Mouse (Mus musculus) limb, embryonic 15.5 days (tissue): Measurements from ENCODE around the gene Adamtsl5. TPM values are rescaled to one million over a fixed set of nuclear protein-coding genes. Genes with fewer than 3 reads are reported as not detected.
A peak's percentile ranks its signal among the peaks of the same experiment; 100 is the strongest.

Source experiments
- ATAC-seq: fragments of 200-750 bp; cut with Nextera tagmentation; 2 replicates; pipeline ENCODE4 v1.8.0; 2017; ENCODE audit warnings: low read depth, moderate TSS enrichment; ENCODE audit not compliant: insufficient number of reproducible peaks, low FRiP score, low TSS enrichment
- H3K27ac ChIP-seq: fragments of 300-500 bp; sonication (generic); 2 replicates; pipeline ENCODE4 v1.5.1; 2015; ENCODE audit warnings: moderate library complexity, mild to moderate bottlenecking, inconsistent platforms
- H3K27me3 ChIP-seq: fragments of 300-500 bp; sonication (generic); 2 replicates; pipeline ENCODE4 v1.6.1; 2015; ENCODE audit warnings: inconsistent platforms
- H3K36me3 ChIP-seq: fragments of 300-500 bp; sonication (generic); 2 replicates; pipeline ENCODE4 v1.6.1; 2015; ENCODE audit warnings: inconsistent platforms
- H3K4me1 ChIP-seq: fragments of 300-500 bp; sonication (generic); 2 replicates; pipeline ENCODE4 v1.6.1; 2015; ENCODE audit warnings: inconsistent platforms
- H3K4me2 ChIP-seq: fragments of 300-500 bp; sonication (generic); 2 replicates; pipeline ENCODE4 v1.6.1; 2015; ENCODE audit warnings: mild to moderate bottlenecking, inconsistent platforms
- H3K4me3 ChIP-seq: fragments of 300-500 bp; sonication (generic); 2 replicates; pipeline ENCODE4 v1.5.1; 2015; ENCODE audit warnings: mild to moderate bottlenecking, inconsistent platforms
- H3K9ac ChIP-seq: fragments of 300-500 bp; sonication (generic); 2 replicates; pipeline ENCODE4 v1.6.1; 2015; ENCODE audit warnings: inconsistent platforms
- H3K9me3 ChIP-seq: fragments of 300-500 bp; sonication (generic); 2 replicates; pipeline ENCODE4 v1.6.1; 2016; ENCODE audit warnings: inconsistent platforms
- WGBS: fragments of 180-500 bp; shearing (Covaris S2); methylation state at CpG from one replicate; pipeline ENCODE4 v1.1.7; 2015; 5-methylcytosine and 5-hydroxymethylcytosine counted together
- polyA plus RNA-seq: library from polyadenylated mRNA; unstranded; fragments of >200 nt; fragmentation: Nextera tagmentation; extraction: Ambion mirVana; gene quantifications from 2 replicates; pipeline ENCODE4 v1.2.1, GENCODE M21; 2015

Gene Adamtsl5
- polyA plus RNA-seq, 1 experiment from 2014 or later = 11.9 TPM

DNA sequence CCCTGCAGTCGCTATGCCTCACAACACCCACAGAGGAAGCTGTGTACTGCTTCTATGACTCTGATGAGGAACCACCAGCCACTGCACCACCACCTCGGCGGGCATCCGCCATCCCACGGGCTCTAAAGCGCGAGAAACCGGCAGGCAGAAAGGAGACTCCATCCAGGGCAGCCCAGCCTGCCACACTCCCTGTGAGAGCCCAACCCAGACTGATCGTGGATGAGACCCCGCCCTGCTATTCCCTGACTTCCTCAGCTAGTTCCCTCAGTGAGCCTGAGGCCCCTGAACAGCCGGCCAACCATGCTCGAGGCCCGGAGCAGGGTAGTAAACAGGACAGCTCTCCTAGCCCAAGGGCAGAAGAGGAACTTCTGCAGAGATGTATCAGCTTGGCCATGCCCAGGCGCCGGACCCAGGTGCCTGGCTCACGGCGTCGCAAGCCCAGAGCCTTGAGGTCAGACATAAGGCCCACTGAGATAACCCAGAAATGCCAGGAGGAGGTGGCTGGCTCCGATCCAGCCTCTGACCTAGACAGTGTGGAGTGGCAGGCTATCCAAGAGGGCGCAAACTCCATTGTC is 34.5 kb downstream of the Adamtsl5 start:
- WGBS = 41% methylated on average over 20 of the region's 20 CpGs
- peaks cover 14% of the 10 kb centered on the region for H3K36me3 ChIP-seq
- no peaks in the 10 kb centered on the region for H3K9me3 ChIP-seq
- no peak overlapping the region for H3K9ac ChIP-seq
- no peak overlapping the region for H3K27ac ChIP-seq
- no peak overlapping the region for H3K4me2 ChIP-seq
- peaks cover 79% of the 10 kb centered on the region for H3K27me3 ChIP-seq
- H3K4me3 ChIP-seq = no peak overlapping the region
- H3K4me1 ChIP-seq = peaks cover 23% of the 10 kb centered on the region
- no peak for ATAC-seq

DNA sequence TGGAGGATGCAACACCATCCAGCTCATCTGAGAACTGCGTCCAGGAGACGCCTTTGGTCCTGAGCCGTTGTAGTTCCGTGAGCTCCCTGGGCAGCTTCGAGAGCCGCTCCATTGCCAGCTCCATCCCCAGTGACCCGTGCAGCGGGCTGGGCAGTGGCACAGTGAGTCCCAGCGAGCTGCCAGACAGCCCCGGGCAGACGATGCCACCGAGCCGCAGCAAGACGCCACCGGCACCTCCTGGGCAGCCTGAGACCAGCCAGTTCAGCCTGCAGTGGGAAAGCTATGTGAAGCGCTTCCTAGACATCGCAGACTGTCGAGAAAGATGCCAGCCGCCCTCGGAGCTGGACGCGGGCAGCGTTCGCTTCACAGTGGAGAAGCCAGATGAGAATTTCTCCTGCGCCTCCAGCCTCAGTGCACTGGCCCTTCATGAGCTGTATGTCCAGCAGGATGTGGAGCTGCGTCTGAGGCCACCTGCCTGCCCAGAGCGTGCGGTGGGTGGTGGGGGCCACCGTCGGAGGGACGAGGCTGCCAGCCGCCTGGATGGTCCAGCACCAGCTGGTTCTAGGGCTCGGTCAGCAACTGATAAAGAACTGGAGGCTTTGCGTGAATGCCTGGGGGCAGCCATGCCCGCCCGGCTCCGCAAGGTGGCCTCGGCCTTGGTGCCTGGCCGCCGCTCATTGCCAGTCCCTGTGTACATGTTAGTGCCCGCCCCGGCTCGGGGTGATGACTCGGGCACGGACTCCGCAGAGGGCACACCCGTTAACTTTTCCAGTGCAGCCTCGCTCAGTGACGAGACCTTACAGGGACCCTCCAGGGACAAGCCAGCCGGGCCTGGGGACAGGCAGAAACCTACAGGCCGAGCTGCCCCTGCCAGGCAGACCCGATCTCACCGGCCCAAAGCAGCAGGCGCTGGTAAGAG is 35.4 kb downstream of the Adamtsl5 start:
- Histone ChIP-seq H3K27me3 (peaks cover 79% of the 10 kb centered on the region), H3K27ac (no peak overlapping the region), H3K4me1 (peaks cover 21% of the 10 kb centered on the region), H3K36me3 (peaks cover 5% of the 10 kb centered on the region), H3K4me2 (no peak overlapping the region), H3K4me3 (no peak overlapping the region), H3K9me3 (no peaks in the 10 kb centered on the region), H3K9ac (no peak overlapping the region)
- ATAC-seq = no peak
- WGBS = 62% methylated on average over 54 of the region's 54 CpGs

DNA sequence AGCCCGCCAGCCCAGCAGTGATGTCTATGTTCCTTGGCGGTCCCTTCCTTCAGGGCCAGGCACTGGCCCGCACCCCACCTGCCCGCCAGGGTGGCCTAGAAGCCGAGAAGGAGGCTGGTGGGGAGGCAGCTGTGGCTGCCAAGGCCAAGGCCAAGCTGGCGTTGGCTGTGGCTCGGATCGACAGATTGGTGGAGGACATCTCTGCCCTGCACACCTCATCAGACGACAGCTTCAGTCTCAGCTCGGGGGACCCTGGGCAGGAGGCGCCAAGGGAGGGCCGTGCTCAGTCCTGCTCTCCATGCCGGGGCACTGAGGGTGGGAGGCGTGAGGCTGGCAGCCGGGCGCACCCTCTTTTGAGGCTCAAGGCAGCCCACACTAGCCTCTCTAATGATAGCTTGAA is 36.7 kb downstream of the Adamtsl5 start:
- Histone ChIP-seq H3K36me3 (no peaks in the 10 kb centered on the region), H3K27me3 (peaks cover 74% of the 10 kb centered on the region), H3K4me1 (peaks cover 21% of the 10 kb centered on the region), H3K9ac (no peak overlapping the region), H3K9me3 (no peaks in the 10 kb centered on the region), H3K27ac (no peak overlapping the region), H3K4me2 (no peak overlapping the region), H3K4me3 (no peak overlapping the region)
- no peak for ATAC-seq
- WGBS = 84% methylated on average over 16 of the region's 16 CpGs

DNA sequence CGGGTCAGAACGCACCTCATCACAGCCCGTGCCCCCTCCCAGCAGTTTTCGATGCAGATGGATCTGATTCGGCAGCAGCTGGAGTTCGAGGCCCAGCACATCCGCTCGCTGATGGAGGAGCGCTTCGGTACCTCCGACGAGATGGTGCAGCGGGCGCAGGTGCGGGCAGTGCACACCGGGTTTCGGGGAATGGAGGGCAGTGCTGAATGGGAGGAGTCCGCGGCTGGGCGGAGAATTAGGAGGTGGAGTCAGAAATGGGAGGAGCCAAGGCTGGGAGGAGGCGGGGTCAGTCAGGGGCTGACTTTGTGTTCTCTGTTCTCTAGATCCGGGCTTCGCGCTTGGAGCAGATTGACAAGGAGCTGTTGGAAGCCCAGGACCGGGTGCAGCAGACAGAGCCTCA is 43.4 kb downstream of the Adamtsl5 start:
- peaks cover 69% of the 10 kb centered on the region for H3K27me3 ChIP-seq
- H3K9ac ChIP-seq = no peak overlapping the region
- H3K9me3 ChIP-seq = no peaks in the 10 kb centered on the region
- H3K4me2 ChIP-seq = peak overlapping the region; percentile 12; the same call in 1 of the 2 replicates
- 12% methylated on average over 24 of the region's 25 CpGs for WGBS
- 0 out of 2 replicates have a peak, but pooled peaks cover 5% of the 10 kb centered on the region for H3K36me3 ChIP-seq
- no peak for ATAC-seq
- no peak overlapping the region for H3K4me3 ChIP-seq
- peaks cover 9% of the 10 kb centered on the region for H3K4me1 ChIP-seq
- H3K27ac ChIP-seq = no peak overlapping the region

DNA sequence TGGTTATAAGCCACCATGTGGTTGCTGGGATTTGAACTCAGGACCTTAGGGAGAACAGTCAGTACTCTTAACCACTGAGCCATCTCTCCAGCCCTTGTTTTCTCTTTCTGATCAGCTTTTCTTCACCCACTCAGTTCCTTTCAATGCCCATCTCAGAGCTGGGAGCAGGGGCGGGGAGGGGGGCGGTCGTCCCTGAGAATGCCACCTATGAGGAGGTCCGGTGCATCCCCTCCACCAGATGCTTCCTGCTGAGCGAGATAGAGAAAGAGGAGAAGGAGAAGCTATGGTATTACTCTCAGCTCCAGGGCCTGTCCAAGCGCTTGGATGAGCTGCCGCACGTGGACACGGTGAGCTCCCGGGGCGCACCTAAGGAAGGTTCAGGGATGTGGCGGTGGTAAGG is 43.8 kb downstream of the Adamtsl5 start:
- Histone ChIP-seq H3K4me3 (no peak overlapping the region), H3K9ac (no peak overlapping the region), H3K4me1 (peaks cover 9% of the 10 kb centered on the region), H3K36me3 (0 out of 2 replicates have a peak, but pooled peaks cover 5% of the 10 kb centered on the region), H3K9me3 (no peaks in the 10 kb centered on the region), H3K27me3 (peaks cover 73% of the 10 kb centered on the region), H3K27ac (no peak overlapping the region), H3K4me2 (peak overlapping the region; percentile 12; the same call in 1 of the 2 replicates)
- ATAC-seq = no peak
- WGBS = 16% methylated on average over 12 of the region's 12 CpGs

DNA sequence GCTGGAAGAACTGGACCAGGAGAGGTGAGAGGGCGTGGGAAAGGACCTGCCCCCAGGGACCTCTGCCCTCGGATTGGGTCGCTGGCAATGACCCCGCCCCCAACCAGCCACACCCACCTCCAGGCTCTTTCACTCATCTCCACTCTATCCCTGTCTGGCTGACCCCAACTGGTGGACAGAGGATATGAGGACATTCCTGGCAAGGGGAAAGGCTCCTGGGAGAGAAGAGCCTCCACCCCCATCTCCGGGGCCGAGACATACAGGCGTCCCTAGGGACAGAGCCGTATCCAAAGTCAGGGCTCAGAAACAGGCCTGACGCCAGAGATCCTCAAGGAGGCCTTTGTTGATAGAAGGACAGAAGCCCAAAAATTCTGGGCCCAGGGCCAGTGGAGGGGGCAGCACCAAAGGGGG is 45.7 kb downstream of the Adamtsl5 start:
- H3K36me3 ChIP-seq = 0 out of 2 replicates have a peak, but pooled peaks cover 5% of the 10 kb centered on the region
- H3K4me3 ChIP-seq = no peak overlapping the region
- no peak overlapping the region for H3K27ac ChIP-seq
- H3K4me1 ChIP-seq = peaks cover 14% of the 10 kb centered on the region
- no peak for ATAC-seq
- H3K4me2 ChIP-seq = no peak overlapping the region
- WGBS = 12% methylated on average over 9 of the region's 9 CpGs
- H3K9ac ChIP-seq = no peak overlapping the region
- no peaks in the 10 kb centered on the region for H3K9me3 ChIP-seq
- H3K27me3 ChIP-seq = peaks cover 93% of the 10 kb centered on the region

DNA sequence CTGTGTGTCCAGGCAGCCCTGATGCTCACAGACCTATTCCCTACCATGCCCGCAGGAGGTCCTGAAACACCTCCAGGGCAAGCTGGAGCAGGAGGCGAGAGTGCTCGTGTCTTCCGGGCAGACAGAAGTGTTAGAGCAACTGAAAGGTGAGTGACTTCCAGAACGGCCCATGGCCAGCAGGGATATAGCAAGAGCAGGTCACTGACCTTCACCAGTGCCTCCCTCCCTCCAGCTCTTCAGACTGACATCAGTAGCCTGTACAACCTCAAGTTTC is 46.2 kb downstream of the Adamtsl5 start:
- Histone ChIP-seq H3K36me3 (0 out of 2 replicates have a peak, but pooled peaks cover 5% of the 10 kb centered on the region), H3K27ac (no peak overlapping the region), H3K27me3 (peaks cover 94% of the 10 kb centered on the region), H3K4me3 (no peak overlapping the region), H3K4me2 (no peak overlapping the region), H3K4me1 (peaks cover 14% of the 10 kb centered on the region), H3K9me3 (no peaks in the 10 kb centered on the region), H3K9ac (no peak overlapping the region)
- no peak for ATAC-seq
- 54% methylated on average over 5 of the region's 5 CpGs for WGBS

DNA sequence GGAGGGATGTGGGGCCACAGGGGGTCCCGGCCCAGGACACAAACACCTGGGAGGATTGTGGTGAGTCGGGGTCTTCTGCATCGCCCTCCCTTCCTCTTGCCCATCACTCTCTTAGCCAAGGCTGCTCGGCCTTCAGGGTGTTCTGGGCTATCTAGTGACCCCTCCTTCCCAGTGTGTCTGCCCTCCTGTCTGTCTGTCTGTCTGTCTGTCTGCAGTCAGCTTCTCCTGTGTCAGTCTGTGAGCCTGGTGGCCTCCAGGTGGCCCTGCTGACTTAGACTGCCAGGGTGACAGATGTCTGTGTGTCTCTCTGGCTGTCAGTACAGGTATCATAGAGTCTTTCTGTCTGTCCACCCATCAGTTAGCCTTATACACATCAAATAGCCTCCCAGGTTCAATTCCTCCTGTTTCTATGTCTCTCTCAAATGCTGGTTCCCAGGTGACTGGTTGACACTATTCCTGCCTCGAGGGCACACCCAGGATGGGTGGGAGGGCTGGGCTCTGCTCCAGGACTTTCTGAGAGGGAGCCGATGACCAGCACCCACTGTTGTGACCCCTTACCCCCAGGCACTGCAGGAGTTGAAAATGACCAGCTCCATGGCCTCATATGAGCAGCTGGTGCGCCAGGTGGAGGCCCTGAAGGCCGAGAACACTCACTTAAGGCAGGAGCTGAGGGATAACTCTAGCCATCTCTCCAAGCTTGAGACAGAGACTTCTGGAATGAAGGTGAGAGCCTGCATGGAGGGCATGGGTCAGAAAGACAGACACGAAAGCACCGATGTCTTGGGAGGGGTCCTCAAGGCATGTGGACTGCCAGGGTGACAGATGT is 46.7 kb downstream of the Adamtsl5 start:
- ATAC-seq = no peak
- no peak overlapping the region for H3K4me3 ChIP-seq
- peaks cover 20% of the 10 kb centered on the region for H3K4me1 ChIP-seq
- H3K36me3 ChIP-seq = 0 out of 2 replicates have a peak, but pooled peaks cover 5% of the 10 kb centered on the region
- H3K27me3 ChIP-seq = peaks cover 92% of the 10 kb centered on the region
- no peak overlapping the region for H3K27ac ChIP-seq
- no peak overlapping the region for H3K4me2 ChIP-seq
- no peaks in the 10 kb centered on the region for H3K9me3 ChIP-seq
- WGBS = 71% methylated on average over 10 of the region's 10 CpGs
- no peak overlapping the region for H3K9ac ChIP-seq

DNA sequence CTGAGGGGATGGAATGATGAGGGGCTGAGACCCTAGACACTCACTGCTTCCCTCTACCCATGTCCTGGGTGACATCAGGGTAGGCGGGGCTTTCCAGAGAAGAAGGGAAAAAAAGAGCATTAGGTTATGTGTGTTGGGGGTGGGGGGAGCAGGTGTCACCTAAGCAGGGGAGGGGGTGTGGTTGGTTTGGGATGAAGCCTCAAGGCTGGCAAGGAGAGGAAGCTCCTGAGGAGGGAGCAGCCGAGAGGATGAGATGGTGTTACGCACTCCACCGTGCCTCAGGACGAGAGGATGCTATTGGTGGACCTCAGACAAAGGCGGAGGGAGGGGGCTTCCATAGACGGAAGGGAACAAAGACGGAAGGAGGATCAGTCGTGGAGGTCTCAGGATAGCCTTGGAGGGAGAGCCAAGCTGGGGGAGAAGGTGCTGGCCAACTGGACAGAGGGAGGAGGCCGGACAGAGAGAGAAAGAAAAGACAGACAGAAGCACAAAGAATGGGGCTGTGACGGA is 47.5 kb downstream of the Adamtsl5 start:
- peaks cover 26% of the 10 kb centered on the region for H3K4me1 ChIP-seq
- ATAC-seq = no peak
- no peak overlapping the region for H3K9ac ChIP-seq
- no peaks in the 10 kb centered on the region for H3K9me3 ChIP-seq
- no peak overlapping the region for H3K27ac ChIP-seq
- 26% methylated on average over 11 of the region's 11 CpGs for WGBS
- H3K4me2 ChIP-seq = no peak overlapping the region
- no peak overlapping the region for H3K4me3 ChIP-seq
- 0 out of 2 replicates have a peak, but pooled peaks cover 4% of the 10 kb centered on the region for H3K36me3 ChIP-seq
- peaks cover 85% of the 10 kb centered on the region for H3K27me3 ChIP-seq

DNA sequence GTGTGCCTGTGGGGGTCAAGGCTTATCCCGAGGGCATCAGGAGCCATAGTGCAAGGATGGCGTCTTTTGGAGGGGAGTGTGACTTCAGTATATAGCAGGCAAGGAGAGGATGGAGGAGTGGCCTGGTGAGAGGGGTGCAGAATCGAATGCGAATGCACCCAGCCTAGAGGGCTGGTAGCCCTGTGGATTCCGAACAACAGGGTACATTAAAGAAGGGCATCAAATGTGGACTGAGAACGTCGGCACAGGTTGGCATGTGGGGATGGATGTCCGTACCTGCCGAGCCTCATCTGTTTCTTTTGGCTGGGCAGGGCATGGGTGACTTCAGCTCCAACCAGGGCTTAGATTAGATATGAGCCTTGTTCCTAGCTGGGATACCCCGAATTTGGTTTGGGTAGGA is 48.4 kb downstream of the Adamtsl5 start:
- Histone ChIP-seq H3K36me3 (peaks cover 3% of the 10 kb centered on the region), H3K9ac (no peak overlapping the region), H3K4me3 (no peak overlapping the region), H3K4me2 (no peak overlapping the region), H3K27ac (no peak overlapping the region), H3K4me1 (peaks cover 32% of the 10 kb centered on the region), H3K9me3 (no peaks in the 10 kb centered on the region), H3K27me3 (peaks cover 76% of the 10 kb centered on the region)
- 48% methylated on average over 10 of the region's 10 CpGs for WGBS
- ATAC-seq = no peak

DNA sequence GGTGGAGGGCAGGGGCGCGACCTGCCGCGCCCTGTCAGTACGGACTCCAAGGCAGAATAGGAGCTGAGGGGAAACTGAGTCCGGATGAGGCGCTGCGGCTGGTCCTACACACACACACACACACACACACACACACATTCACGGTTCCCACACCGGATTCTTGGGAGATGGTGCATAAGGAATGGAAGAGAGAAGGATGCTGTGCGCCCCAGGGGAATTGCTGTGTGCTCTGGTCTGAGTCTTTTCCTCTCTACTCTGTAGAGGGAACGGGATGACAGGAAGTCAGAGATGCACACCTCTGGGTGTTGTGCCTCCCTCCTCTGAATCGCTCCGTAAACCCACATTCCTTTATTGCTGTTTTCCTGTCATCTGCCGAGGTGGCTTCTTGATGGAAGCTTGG is 48.9 kb downstream of the Adamtsl5 start:
- 6% methylated on average over 15 of the region's 15 CpGs for WGBS
- peaks cover 71% of the 10 kb centered on the region for H3K27me3 ChIP-seq
- H3K27ac ChIP-seq = no peak overlapping the region
- H3K36me3 ChIP-seq = peaks cover 9% of the 10 kb centered on the region
- H3K9ac ChIP-seq = no peak overlapping the region
- peaks cover 35% of the 10 kb centered on the region for H3K4me1 ChIP-seq
- ATAC-seq = no peak
- no peaks in the 10 kb centered on the region for H3K9me3 ChIP-seq
- H3K4me3 ChIP-seq = 0 out of 2 replicates have a peak overlapping the region, but pooled peaks have one; percentile 1
- peak overlapping the region; percentile 25; the same call in 1 of the 2 replicates for H3K4me2 ChIP-seq
